Mouse (Mus musculus) retina, embryonic 14.5 days (tissue): ENCODE measurements at regions not wholly inside any gene's neighbourhood (a gene's known extent, or its start where the extent isn't known, plus 50 kb on each side); places are given as distances from the start of the nearest gene placed in this dataset.

ENCODE experiments used
- DNase-seq: peaks from one replicate; pipeline ENCODE4 v3.0.0-alpha.2; 2015; ENCODE audit warnings: low spot score

GRCm38 (mm10) chr13:83035962-83036361 lies 467.9 kb upstream of the Mef2c start:
- no peak for DNase-seq

- DNase-seq, result no peak
Measured at GRCm38 (mm10) chr13:83041506-83041905, 462.3 kb upstream of the Mef2c start.

DNA sequence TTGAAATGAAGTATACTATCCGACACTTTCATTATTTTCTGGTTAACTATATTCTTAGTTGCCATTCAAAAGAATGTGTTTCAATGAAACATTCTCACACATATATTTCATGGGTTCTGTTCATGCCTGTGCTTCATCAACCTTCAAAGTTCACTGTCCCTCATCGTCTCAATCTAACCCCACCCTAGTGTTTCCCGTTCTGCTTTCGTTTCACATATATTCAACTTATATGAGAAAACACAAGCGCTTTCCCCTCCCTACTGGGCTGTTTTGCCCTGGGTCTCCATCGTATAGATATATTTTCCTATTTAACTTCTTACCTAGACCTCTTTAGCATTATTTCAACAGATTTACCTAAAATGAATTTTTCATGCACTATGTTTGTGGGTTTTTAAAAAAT lies 458.3 kb upstream of the Mef2c start:
- no peak for DNase-seq

DNA sequence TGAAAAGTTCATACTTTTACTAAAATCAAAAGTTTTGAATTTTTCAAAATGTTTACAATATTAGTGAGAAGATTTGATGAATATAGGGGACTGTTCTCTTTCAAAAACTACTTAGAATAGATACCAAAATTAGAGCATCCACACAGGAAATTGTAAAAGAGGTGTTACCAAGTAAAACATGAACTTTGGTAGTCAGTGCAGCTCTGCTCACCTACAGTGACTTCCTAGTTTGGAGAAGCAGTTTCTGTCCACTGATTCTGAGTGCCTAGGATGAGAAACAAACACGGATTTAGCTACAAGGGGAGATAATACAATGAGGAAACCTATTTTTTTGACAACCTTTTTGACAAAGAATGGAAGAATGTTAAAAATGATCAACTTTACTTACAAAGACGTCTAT lies 457.9 kb upstream of the Mef2c start:
- DNase-seq, result no peak

GRCm38 (mm10) chr13:83046571-83047123 lies 457.2 kb upstream of the Mef2c start:
- no peak for DNase-seq

DNA sequence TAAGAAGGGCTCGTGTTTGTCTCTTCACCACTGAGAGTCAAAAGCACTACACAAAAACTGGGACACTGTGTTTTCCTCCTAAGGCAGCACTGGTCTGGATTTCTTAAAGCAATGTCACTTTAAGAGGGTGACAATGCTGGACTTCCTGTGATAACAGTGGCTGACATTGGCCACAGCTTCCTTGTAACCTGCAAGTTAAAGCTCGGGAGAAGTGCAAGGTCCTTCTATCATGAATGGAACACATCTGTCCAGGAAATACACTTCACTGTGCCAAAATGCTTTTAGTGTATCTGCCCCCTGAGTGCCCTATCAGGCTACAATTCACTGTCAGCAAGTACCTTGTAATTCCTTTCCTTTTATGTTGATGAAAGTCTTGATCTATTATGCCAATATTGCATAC lies 448.0 kb upstream of the Mef2c start:
- no peak for DNase-seq

GRCm38 (mm10) chr13:83056415-83056814 lies 447.4 kb upstream of the Mef2c start:
- no peak for DNase-seq

DNA sequence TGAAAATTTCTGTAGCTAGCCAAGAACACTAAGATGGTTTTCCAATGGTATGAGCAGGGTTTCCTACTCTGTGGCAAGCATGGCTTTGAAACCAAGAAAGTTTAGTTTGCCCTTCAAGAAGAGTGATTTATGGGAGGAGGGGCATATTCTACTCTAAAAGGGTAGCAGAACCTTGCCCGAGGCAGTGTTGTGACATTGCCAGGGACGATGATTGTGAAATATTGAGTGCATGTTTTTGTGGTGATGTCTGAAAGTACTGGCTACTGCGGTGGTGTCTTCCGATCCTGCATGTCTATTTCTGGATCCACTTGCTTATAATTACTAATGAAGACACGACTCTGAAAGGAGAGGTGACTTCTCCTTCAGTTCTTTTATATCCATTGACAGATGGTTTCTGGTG lies 439.1 kb upstream of the Mef2c start:
- DNase-seq, result no peak

- no peak for DNase-seq
Measured at GRCm38 (mm10) chr13:83065201-83065600, 438.6 kb upstream of the Mef2c start.

DNA sequence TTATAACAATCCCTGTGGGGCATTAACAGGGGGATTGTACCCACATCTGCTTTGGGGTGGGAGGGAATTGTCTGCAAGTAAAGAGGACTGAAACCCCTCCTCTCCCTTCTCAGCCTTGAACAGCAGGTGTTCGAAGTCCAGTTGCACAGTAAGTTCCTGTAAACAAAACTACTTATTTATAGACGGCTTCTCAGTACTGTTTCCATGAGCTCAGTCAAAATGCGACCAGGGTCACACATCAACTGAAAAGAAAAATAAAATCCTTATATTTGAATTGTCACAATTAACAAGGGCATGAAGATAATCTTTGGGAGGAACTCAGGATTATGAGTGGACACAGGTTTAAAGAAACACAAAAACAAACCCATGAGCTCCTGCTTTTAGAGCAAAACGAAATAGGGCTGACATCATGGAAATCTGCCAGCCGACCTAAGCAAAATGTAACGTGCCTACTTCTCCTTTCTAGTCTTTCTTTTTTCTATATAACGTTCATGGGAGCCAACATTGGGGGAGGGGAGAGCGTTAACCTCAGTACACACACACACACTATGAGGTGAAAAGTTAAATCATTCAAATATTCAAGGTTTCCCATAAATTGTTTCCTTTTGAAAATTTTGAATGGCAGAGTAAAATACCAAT lies 437.6 kb upstream of the Mef2c start:
- DNase-seq, result no peak

DNA sequence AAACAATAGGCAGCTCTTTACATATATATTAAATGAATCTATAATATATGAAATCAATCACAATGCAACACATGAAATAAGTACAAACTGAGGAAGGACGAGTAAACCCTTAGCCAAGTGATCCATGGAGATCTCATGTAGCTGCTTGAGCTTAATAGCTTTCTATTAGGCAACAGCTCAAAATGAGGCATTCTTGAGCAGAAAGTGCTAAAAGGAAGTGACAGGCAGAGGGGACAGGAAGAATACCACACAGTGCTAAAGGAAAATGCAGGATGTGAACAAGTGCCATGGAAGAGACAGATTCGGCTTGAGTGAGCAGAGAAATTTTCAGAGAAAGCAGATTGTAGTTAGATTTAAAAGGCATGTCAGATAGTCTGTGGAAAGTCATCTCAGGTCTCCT lies 436.3 kb upstream of the Mef2c start:
- DNase-seq, result peak; percentile 53

- DNase-seq, result no peak
Measured at GRCm38 (mm10) chr13:83068588-83068987, 435.2 kb upstream of the Mef2c start.

DNA sequence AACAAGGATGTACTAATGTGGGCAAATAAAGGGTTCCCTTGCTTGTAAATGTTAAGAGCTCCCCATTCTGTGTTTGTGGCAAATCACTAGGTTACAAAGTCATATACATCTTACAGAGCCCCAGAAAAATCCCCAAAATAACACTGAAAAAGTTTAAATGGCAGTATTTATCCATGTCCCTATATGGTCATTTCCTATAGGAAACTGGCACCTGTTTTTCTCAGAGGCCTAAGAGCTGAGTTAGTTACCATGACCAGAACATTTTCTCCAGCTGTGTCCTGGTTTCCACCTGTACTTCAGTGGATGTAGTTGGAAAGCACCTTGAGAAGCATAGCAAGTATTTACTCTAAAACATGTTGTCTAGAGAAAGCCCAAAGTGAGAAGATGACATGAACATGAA lies 434.5 kb upstream of the Mef2c start:
- no peak for DNase-seq

GRCm38 (mm10) chr13:83072073-83072472 lies 431.8 kb upstream of the Mef2c start:
- no peak for DNase-seq

- no peak for DNase-seq
Measured at GRCm38 (mm10) chr13:83074219-83074965, 429.4 kb upstream of the Mef2c start.

GRCm38 (mm10) chr13:83075320-83075877 lies 428.4 kb upstream of the Mef2c start:
- DNase-seq, result no peak

GRCm38 (mm10) chr13:83076611-83077010 lies 427.2 kb upstream of the Mef2c start:
- no peak for DNase-seq

GRCm38 (mm10) chr13:83077085-83077484 lies 426.7 kb upstream of the Mef2c start:
- no peak for DNase-seq

DNA sequence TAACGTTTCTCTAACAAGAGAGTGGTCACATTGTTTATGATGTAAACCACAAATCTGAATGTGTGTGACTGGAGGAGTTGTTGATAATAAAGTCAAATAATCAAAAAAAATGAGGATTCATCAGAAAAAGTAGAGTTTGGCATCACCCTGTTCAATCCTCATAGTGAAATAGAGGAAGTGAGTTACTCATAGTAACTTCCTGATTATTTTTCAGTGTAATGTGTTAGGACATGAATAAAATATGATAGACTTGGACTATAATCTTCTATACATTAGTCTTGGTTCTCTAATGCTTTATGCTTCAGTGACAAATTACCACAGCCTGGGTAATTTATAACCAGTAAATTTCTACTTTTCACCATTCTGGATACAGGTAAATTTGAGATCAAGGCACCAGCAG lies 424.5 kb upstream of the Mef2c start:
- DNase-seq, result no peak

DNA sequence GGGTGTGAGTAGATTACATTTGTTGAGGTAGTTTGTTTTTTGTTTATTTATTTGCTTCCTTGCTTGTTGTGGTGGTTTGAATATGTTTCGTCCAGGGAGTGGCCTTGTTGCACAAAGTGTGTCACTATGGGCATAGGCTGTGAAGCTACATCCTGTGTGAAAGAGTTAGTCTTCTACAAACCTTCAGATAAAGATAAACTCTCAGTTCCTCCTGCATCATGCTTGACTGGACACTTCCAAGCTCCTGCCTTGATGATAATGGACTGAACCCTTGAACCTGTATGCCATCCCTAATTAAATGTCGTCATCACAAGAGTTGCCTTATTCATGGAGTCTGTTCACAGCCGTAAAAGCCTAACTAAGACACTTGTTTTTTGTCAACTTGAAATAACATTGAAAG lies 418.9 kb upstream of the Mef2c start:
- DNase-seq, result no peak

- no peak for DNase-seq
Measured at GRCm38 (mm10) chr13:83099908-83100307, 403.9 kb upstream of the Mef2c start.

DNA sequence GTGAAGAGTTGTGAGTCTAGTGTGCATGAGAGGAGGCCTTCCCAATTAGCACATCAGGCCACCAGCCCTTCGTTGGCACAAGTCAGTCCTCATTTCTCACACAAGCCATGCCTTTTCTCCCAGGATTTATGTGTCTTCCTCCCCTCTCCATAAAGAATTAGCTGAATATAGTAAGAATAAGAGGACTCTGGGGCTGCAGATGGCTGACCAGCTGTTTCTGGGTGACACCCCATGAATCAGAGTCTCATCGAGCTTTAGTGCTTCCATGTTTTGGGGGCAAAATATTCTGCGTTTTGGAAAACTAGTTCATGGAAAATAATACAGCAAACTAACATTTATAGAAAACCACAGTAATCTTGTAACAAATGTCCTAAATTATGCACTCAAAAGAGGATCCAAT lies 393.2 kb upstream of the Mef2c start:
- DNase-seq, result no peak

- DNase-seq, result peak; percentile 74
Measured at GRCm38 (mm10) chr13:83111503-83111902, 392.3 kb upstream of the Mef2c start.
